Mouse (Mus musculus) embryonic stem cell, embryonic (primary cell): ENCODE data around the gene March4.

Source experiments
- CTCF ChIA-PET, 4 experiments: fragments of 300-600 bp in 2 of 4; fragments of 350-600 bp in 2 of 4; sonication (Branson Sonifier 250); formaldehyde crosslinking; loops; one replicate each; lab custom pipeline; 2022; ENCODE audit warnings: inconsistent platforms in 2 of 4; lab: Charles Lee
- POLR2A ChIA-PET, 4 experiments: fragments of 300-600 bp in 2 of 4; fragments of 350-600 bp in 2 of 4; sonication (Branson Sonifier 250); formaldehyde crosslinking; loops; one replicate each; lab custom pipeline; 2022; ENCODE audit warnings: antibody characterized with exemption in 4 of 4, inconsistent platforms in 1 of 4; lab: Charles Lee

The March4 gene

GRCm38 (mm10) chr1:72378151-72378550 is 158.6 kb downstream of the March4 start:
- POLR2A ChIA-PET, result interaction anchor here in 3 of 4 experiments (0.6 to 1.9 kb wide), 7 partner anchors 12 to 134 kb away, joined by 3 to 14 read pairs (median 3); no protein-coding TSS in a partner anchor

More at GRCm38 (mm10) chr1:72378151-72378550, 158.6 kb downstream of the March4 start:
- CTCF ChIA-PET, result interaction anchor here in 2 of 4 experiments (0.6 to 0.7 kb wide), 2 partner anchors 71 to 1340 kb away, joined by 4 to 5 read pairs; no protein-coding TSS in a partner anchor
